Mouse (Mus musculus) E14TG2a.4 (cell line): ENCODE data around the gene Derl2.

Experiments
- CTCF ChIP-seq: conservative IDR thresholded peaks from 2 replicates; pipeline ENCODE4 v1.5.1; 2014; ENCODE audit warnings: low read length
- NANOG ChIP-seq: IDR thresholded peaks from 2 replicates; pipeline ENCODE4 v1.6.1; 2014; ENCODE audit warnings: borderline replicate concordance, low read length, mixed read lengths

DNA sequence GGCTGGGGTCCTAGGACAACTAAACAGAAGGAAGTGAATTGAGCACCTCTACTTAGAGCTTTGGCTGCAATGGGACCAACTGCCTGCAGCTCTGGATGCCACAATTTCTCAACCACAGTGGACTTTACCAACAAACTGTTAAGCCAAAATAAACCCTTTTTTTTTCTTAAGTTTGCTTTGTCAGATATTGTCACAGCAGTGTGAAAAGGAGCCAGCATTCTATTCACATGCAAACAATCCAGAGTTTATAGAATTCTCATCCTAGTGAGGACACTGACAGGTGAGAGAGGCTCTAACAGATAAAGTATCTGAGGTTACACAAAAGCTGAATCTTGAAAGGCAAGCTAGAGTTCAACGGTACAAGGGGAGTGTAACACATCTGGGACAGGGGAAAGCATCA, 2.6 kb downstream of the Derl2 start:
- TF ChIP-seq CTCF = no peak
- no peak for TF ChIP-seq NANOG
